Mouse (Mus musculus): ENCODE data around the gene Yap1.
"Not testable (repeated sequence)": the region's sequence is repeated elsewhere in the genome, so short reads cannot be mapped to it uniquely, and the experiment has no call there.

Yap1 gene

GRCm38 (mm10) chr9:7914487-7914886, 89.9 kb downstream of the Yap1 start:
- peak; percentile 9 for DNase-seq (ENCODE audit: low spot score)

- no peak for DNase-seq (ENCODE audit: low spot score)
These were observed 90.4 kb downstream of the Yap1 start for GRCm38 (mm10) chr9:7913953-7914352.

DNA sequence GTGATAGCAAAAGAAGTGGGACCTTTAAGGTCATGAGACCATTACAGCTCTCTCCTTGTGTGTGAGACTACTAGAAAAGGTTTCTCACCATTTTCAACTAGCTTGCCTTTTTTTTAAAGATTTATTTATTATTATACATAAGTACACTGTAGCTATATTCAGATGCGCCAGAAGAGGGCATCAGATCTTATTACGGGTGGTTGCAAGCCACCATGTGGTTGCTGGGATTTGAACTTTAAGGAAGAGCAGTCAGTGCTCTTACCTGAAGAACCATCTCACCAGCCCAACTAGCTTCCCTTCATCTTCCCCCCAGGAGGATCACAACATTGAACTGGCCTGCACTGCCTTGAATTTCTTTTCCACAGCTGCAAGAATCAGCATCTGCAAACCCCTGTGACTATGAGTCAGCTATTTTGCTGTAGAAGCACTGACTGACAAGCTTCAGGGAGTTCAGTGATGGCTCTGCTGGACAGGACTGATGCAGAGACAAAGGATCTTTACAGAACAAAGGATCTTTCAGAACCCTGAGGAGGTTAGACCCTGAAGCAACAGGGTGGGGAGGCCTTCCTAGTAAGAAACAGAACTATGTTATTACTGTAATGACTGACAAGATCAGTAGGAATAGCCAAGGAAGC, 96.9 kb downstream of the Yap1 start:
- DNase-seq (ENCODE audit: low spot score): no peak

GRCm38 (mm10) chr9:7906564-7906963, 97.8 kb downstream of the Yap1 start:
- DNase-seq (ENCODE audit: low spot score): no peak

DNA sequence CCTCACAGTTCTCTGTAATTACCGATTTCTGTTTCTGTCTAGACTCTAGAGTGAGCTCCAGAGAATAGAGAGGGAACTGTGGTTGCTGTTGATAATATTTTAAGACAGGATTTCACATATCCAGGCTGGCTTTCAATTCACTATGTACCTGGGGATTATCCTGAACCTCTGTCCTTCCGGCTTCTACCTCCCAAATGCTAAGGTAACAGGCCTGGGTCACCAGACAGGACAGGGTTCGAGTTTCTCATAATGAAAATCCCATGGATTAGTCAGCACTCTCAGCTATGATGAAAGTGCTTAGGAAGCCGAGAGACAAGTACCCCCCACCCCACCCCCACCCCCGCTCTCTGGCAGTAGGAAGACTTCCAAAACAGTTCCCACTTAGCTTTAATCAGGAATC, 100.6 kb downstream of the Yap1 start:
- DNase-seq (ENCODE audit: low spot score): no peak

GRCm38 (mm10) chr9:7903262-7903661, 101.1 kb downstream of the Yap1 start:
- no peak for DNase-seq (ENCODE audit: low spot score)

GRCm38 (mm10) chr9:7902311-7902710, 102.1 kb downstream of the Yap1 start:
- DNase-seq (ENCODE audit: low spot score): no peak

DNA sequence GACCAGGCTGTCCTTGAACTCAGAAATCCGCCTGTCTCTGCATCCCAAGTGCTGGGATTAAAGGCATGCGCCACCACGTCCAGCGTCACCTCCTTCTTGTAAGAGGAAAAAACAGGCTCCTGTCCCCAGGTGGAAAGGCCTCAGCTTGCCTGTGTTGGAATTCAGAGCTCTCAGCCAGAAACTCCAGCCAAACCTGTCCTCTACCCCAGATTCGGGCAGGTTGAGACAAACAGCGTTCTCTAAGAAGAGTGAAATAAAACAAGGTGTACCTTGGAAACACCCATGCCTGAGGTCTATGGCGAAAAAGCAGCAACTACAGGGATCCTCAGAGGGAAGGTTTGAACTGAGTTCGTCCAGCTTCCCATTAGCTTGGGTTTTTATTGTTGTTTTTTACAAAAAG, 103.4 kb downstream of the Yap1 start:
- no peak for DNase-seq (ENCODE audit: low spot score)

DNA sequence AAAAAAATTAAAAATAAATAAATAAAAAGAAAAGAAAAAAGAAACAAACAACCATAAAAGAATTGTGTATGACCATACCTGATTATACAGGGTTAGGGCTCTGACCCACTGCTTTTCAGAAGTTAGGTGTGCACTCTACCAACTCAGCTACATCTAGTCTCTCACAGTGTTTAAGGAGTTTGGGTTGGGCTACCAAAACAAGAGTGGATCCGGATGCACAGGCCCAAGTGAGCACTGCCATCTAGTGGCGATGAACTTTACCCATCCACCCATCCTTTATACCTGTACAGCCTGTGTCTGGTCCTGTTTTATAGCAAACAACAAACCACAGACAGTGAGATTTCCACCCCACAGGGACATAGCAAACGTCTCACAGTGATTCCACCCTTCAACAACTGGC, 106.9 kb downstream of the Yap1 start:
- DNase-seq (ENCODE audit: low spot score): peak; percentile 51

- not testable (repeated sequence) for DNase-seq (ENCODE audit: low spot score)
These were observed 112.6 kb downstream of the Yap1 start for GRCm38 (mm10) chr9:7891796-7892195.

DNA sequence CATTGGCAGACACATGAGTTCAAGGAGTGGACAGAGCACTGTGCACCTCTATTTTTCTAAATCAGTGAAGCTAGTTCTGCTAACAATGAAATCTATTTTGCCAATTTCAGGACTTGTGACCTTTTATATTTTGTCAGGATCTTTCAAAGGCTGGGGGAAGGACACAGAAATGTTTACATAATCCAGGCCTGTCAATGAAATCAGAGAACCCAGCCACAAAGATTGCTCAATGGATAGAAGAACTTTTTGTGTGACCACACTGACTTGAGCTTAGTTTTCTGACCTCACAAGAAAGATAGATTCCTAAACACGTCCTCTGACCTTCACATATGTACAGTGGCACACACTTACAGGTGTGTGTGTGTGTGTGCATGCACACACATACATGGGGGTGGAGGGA, 113.2 kb downstream of the Yap1 start:
- no peak for DNase-seq (ENCODE audit: low spot score)

- DNase-seq (ENCODE audit: low spot score): no peak
These were observed 120.0 kb downstream of the Yap1 start for GRCm38 (mm10) chr9:7884346-7884745.

DNA sequence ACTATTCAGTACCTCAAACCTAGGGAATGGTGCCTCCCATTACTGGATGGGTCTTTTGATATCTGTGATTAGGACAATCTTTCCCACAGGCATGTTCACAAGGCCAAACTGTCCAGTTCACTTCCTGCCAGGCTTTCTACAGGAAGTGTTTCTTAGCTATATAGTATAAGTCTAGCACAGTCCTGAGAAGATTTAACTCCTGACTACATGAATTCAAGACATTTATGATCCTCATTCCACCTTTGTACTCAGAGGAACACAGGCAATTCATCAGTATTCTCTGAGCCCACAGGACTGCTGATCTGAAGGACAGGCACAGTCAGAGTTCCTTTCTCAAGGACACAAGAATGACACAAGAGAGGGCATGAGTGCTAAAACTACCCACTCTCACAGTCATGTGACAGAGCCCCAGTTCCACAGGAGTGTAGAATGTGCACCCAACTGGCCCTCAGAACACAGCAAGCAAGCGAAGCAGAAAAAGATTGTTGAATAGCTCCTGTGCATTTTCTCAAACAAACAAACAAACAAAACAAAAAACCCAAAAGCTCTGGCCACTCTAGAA, 122.0 kb downstream of the Yap1 start:
- no peak for DNase-seq (ENCODE audit: low spot score)
